Mouse (Mus musculus): ENCODE measurements around the gene Kcna2. TPM values are rescaled to one million over a fixed set of nuclear protein-coding genes. Genes with fewer than 3 reads are reported as not detected.

Gene Kcna2
- 100 to 1,000 TPM; 140 to 147 TPM for total RNA-seq (2021)

DNA sequence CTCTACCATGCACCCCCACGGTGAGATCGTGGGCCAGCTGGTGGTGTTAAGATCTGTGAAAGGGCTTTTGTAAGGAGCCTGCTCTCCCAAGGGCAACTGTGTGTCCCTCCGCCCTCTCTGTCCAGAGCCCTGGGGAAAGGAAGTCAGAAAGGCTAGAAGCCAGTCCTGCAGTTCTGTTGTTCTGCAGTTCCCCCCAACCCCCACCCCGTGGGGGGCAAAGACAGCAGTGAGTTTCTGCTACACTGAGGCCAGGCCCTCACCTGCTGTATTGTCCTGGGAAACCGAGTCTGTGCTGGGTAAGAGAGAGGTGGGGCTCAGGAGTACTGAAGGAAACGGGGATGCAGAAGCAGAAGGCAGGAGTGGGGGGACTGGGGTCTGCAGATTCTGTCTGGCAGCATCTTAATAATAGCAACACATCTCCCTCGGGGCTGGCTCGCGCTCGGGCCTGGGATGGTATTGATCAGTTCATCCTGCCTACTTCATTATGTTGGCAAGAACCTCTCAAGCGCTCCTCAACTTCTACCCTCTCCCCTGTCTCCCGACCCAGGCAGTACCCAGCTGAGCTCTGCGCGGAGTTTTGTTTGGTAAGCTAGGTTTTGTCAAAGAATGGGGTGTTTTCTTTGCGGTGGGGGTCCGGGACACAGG lies at the start of gene Kcna2:
Kcna2 (plus strand) TSS at position 336 of the 645 bp plus-strand sequence.
- DNase-seq (ENCODE audit: low spot score in 2 of 2): peak in 1 of 2 experiments; percentile 39
- intact Hi-C loops (cut with DNase I): loop anchor here (10.0 kb wide), 1 partner anchor 354 kb away; the partner anchor contains the start of gene Kcnc4

DNA sequence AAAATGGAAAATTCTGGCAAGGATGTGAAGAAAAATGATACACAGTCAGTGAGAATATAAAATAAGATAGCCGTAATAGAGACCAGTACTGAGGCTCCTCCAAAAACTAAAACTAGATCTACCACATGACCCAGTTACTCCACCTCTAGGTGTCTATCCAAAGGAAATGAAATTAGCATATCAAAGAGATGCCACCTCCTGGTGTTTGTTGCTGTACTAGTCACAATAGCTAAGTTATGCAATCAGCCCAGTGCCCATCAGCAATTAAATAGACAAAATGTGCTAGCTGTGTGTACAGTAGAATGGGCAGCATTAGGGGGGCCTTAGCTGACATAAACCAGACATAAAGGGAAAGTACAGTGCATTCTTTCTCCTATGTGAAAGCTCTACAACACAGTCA lies 39.5 kb upstream of the Kcna2 start:
- DNase-seq (ENCODE audit: low spot score in 2 of 2): no peak
- intact Hi-C loops (cut with DNase I): no loop called here

DNA sequence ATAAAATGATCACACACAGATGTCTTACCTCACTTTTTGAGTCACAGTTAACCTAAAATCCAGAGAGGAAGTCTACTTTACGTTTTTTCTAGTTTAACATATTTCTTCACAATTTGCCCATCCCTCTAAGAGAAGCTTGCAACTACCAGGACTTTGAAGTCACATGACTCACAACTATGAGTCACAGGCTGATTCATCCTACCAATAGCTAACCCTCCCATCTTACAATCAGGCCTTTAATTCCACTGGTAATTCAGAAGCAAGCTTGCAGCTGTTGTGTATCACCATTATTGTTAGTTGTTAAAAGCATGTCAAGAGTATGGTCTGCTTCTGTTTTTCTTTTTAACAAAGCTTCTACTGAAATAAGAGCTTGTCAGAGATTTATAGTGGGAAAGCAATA lies 38.2 kb upstream of the Kcna2 start:
- DNase-seq (ENCODE audit: low spot score in 2 of 2): peak in 1 of 2 experiments; percentile 53

DNA sequence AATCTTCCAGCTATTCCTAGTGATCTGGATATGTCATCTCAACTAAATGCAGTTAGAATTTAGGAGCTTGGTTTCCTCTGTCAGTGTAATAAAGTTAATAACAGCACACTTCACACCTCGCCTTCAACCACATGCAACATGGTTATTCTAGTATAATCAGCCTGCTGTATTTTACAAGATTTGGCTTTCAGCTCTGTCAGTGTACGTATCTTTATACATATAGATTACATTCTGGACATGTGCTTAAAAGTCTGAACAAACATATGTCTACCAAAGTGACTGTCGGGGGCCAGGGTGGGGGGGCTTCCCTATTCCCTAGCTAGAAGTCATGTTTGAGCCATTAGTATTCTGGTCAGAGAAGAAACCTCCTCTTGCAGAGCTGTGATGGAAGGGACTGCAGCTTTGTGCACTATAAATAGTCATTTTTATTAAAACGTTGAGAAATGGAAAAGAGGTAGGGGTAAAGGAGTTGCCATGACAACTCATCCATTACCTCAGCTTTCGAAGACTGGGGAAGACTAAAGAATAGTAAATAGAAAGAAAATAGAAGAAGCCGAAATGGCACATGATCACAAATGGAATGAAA lies 35.3 kb upstream of the Kcna2 start:
- intact Hi-C loops (cut with DNase I): no loop called here

More for the DNA sequence above, 38.2 kb upstream of the Kcna2 start:
- intact Hi-C loops (cut with DNase I): no loop called here

DNA sequence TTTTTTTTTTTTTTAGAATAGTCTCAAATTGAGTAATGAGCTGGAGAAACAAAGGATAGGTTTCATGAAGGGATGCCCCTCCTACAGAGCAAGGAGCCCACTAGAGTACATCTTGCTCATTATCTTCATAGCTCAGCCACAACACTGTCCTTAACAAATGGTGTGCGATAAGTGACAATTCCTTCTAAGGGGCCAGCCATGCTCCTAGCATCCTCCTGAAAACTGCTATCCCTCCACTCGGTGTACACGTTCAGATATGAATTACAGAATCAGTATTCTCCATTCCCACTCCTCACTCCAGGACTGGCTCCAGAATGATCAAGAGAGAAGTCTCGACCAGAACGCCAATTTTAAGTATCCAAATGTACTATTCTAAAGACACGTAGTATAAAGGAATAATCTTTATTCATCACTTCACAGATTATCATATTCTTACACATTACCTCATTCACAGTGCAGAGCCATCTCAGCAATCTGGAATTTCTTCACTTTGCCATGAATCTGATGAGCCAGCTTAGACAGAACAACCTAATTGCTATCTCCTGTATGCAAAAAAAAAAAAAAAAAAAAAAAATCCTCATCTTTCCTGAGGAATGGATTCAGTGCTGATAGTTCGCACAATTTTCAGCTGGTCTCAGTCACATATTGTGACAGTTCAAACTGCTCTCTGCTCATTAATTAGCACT lies 34.6 kb upstream of the Kcna2 start:
- intact Hi-C loops (cut with DNase I): no loop called here
- DNase-seq (ENCODE audit: low spot score in 2 of 2): peak in 1 of 2 experiments; percentile 44

More for the DNA sequence above, 35.3 kb upstream of the Kcna2 start:
- no peak for DNase-seq (ENCODE audit: low spot score in 2 of 2)

DNA sequence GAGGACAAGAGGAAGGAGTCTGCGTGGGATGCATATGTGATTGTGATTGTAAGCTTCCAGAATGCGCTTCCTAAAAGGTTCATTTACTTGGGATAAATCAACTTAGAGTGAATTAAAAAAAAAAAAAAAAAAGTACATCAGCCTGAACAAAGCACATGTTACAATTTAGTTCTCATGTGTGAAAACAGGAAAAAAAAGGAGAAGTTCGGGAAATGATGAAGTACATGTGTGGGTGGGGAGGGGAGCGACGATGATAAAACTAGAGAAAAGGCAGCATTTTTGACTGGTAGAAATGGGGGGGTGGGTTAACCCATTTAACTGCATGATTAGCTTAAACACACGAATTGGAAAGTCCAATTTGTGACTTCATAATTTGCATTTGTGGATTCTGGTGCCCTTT lies 33.7 kb upstream of the Kcna2 start:
- DNase-seq (ENCODE audit: low spot score in 2 of 2): no peak
- intact Hi-C loops (cut with DNase I): no loop called here

DNA sequence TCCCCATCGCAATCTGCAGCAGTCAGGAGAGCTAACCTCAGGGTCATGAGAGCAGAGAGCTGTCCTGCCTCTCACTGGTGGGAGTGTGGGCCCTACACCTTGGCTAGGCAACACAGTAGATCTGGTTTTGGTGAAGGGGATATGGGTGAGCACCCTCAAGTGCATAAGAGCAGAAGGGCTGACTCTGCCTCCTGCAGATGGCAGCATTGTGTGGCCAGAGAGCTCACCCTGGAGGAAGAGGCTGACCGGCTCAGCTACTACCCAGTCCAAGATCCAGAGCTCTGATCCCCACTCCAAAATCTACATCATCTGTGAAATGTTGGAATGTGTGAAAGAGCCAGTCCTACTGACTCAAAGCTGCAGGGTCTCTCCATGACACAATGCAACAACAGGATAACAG lies 27.1 kb upstream of the Kcna2 start:
- no peak for DNase-seq (ENCODE audit: low spot score in 2 of 2)
- intact Hi-C loops (cut with DNase I): no loop called here

DNA sequence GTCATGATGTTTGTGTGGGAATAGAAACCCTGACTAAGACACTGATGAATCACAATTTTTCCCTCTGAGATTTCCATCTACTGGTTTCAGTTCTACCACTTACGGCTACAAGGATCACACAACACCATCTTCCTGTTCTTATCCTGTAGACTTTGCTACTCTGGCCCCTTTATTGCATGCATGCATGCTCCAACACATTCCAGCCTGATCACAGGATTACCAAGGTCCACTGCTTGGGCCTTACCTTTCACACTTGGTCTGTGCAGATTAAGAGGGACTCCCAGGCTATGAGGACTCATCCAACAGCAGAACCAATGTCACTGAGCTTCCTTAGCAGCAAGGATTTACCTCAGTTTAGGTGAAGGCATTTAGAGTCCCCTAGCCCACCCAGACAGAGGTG lies 25.2 kb upstream of the Kcna2 start:
- intact Hi-C loops (cut with DNase I): no loop called here
- no peak for DNase-seq (ENCODE audit: low spot score in 2 of 2)

DNA sequence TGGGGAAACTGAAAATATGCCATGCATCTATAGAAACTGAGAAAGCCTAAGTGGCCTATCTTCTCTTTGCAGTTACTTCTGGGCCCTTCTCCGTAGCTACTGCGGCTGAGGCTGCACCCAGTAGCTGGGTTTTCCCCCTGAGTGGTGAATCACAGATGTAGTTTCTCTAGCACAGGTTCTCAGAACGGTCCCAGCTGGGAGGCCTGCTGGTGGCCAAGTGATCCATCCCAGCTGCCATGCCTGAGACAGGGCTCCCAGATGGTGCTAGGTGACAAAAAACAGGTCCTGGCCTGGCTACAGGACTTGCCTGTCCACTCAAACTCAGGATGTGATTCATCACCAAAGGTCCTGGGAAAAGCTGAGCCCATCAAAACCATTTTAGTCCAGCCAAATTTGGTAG lies 24.3 kb upstream of the Kcna2 start:
- DNase-seq (ENCODE audit: low spot score in 2 of 2): no peak
- intact Hi-C loops (cut with DNase I): no loop called here

DNA sequence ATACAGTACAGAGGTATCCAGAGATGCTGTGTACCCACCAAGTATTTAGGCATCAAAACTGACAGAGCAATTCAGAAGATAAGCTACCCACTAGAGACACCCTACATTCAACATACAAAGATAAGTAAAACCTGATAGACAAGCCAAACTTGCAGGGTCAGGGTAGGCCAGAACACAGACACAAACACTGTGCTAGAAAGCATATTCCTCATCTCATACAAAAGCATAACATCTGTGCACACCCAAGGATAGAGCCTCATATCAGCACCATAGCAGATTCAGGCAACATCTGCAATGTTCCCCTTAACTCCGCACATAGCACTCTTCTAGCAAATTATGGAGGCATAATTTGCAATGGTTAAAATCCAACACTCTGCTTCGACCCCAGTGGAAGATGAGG lies 23.8 kb upstream of the Kcna2 start:
- intact Hi-C loops (cut with DNase I): no loop called here

DNA sequence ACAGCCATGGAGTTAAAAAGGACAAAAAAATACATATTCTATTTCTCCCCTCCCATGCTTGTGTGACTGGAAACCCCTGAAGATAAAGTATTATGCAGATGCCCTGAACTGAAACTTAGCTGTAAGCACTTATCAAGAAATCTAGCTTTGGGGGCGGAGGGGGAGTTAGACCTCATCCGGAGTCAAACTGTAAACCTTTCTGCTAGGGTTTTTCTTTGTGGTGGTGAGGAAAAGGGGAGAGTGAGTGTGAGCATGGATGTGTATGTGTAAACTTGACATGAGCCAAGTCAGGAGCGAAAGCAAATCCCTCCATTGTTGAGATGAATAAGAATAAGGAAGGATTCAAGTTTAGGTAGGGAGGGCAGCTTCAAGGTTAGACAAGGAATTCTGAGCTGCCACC lies 20.1 kb upstream of the Kcna2 start:
- DNase-seq (ENCODE audit: low spot score in 2 of 2): no peak
- intact Hi-C loops (cut with DNase I): loop anchor here (1.0 kb wide), 2 partner anchors 141 to 178 kb away; no protein-coding TSS in a partner anchor

More for the DNA sequence above, 23.8 kb upstream of the Kcna2 start:
- no peak for DNase-seq (ENCODE audit: low spot score in 2 of 2)

DNA sequence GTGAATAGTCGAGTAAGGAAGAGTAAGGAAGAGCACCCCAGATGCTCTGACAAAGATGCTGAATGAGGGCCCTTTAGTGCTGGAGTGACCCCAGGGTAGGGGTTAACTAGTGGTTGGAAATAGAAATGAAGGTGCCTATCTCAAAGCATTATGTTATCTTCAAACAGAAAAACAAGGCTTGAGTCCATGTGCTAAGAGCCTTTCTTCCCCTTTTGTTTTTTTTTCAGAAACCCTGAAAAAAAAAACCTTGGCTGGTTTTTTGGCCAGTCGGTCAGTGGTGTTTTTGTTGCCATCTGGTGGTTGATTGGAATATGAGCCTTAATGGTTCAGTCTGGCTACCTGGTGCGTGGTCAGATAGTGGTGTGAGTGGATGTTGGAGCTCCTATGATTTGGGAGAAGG lies 19.7 kb upstream of the Kcna2 start:
- intact Hi-C loops (cut with DNase I): loop anchor here (1.0 kb wide), 2 partner anchors 141 to 178 kb away; no protein-coding TSS in a partner anchor
- DNase-seq (ENCODE audit: low spot score in 2 of 2): peak; percentile 34 to 59

DNA sequence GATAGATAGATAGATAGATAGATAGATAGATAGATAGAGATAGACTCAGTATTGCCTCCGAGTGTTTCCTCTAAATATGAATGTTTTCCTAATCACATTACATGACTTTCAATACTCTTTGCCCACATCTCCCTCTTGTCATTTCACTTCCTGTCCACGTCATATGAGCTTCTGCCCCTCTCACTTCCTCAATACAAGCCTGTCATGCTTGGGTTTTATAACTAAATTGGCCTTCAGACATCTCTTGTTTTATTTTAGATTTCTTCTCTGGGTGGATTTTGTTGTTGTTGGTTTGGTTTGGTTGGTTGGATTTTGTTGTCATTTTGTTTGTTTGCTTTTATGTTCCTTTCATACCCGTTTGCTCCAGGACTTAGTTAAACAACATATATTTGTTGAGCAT lies 16.4 kb upstream of the Kcna2 start:
- no peak for DNase-seq (ENCODE audit: low spot score in 2 of 2)
- intact Hi-C loops (cut with DNase I): no loop called here

DNA sequence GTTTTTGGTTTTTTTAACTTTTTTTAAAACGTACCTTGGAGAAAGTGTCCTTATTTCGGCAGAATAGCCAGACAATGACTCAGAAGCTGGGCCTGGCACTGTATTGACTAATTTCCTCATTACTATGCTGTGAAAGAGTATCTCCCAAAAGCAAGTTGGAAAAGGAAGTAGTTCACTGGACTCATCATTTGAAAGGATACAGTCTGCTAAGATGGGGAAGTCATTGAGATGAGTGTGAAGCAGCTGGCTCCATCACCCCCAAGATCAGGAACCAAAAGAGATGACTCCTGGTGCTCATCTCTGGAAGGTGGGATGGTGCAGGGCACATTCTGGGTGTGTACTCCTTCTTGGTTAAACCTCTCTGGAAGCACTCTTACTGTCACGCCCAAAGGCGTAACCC lies 13.5 kb upstream of the Kcna2 start:
- DNase-seq (ENCODE audit: low spot score in 2 of 2): no peak

DNA sequence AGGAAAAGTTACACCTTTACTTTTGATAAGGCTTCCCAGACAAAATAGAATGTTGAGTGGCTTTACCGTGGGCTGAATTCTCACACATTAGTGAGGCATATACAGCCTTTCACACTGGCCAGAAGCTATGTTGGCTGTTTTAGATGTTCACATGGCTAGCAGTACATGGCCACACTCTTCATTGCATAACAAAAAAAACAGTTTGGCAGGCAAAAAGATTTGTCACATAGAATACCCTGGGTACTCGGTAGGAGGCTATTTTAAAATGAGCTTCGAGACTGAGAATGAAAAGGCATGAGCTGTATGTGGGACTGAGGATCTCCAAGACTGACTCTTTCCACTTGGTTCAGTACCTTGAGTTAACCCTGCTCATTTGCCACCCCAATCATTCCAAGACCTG lies 12.1 kb upstream of the Kcna2 start:
- intact Hi-C loops (cut with DNase I): no loop called here

More for the DNA sequence above, 13.5 kb upstream of the Kcna2 start:
- intact Hi-C loops (cut with DNase I): no loop called here

DNA sequence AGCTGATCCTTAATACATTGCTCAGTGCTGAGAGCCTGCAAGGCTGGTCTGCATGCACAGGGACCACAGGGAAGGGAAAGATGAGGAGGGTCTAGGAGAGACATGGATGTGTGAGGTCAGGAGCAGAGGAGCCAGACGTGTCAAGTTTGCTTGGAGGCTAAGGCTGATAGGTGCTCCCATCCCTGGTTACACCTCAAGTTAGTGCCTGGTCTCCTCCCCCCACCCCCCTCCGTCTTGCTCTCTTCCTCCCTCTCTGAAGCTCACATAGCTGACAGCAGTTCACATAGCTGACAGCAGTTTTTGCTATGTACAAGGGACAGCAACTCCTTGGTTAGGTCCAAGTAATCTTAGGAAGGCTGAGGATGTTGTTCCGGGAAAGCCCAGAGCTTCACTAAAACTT lies 11.5 kb upstream of the Kcna2 start:
- intact Hi-C loops (cut with DNase I): no loop called here
- no peak for DNase-seq (ENCODE audit: low spot score in 2 of 2)

More for the DNA sequence above, 12.1 kb upstream of the Kcna2 start:
- DNase-seq (ENCODE audit: low spot score in 2 of 2): peak in 1 of 2 experiments; percentile 79

DNA sequence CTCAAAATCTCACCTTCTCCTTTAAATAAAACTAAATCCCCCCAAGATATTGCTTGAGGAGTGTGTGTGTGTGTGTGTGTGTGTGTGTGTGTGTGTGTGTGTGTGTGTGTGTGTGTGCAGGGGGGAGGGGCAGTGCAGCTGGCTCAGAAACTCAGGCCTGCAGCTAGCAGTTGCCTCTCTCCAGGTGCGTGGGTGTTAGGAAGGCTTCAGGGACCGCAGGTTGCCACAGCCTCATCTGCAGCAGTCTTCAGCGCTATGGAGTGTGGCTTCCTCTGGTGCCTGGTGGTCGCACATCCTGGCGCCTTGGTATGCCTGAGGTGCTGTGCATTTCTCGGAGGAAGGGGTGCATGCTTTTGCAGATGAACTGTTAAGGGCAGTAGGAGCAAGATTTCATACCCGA lies 10.9 kb upstream of the Kcna2 start:
- intact Hi-C loops (cut with DNase I): loop anchor here (5.0 kb wide), 1 partner anchor 187 kb away; the partner anchor contains the start of gene Lamtor5
- DNase-seq (ENCODE audit: low spot score in 2 of 2): no peak

DNA sequence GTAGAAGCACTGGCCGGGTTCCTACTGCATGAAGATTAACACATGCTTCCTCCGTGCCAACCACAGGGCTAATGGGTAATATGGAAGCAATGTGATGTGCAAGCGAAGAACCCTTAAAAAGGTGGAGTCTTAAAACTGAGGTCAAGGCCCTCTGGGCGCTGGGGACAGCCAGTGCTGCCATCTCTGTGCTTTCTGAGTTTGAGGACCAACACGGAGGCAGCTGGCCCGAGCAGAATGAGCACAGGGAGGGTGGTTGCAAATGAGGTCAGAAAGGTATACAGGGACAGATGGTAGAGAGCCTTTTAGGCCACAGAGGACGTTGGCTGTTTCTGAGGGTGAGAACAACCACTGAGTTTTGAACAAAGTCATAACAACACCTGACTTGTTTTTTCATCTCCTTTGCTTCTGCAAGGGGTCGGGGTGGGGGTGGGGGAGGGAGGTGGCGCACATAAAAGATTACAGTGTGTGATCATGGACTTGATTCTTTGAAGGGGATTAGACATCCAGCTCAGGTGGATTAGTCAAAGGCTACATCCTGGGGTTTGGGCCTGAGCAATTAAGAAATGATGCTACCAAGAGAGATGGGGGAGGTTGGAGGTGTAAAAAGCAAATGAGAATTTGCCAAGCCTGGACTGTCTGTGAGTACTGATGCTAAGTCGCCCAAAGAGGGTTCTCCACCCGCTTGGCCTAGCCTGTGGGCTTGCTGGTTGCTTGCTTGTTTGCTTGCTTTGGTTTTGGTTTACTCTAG lies 10.4 kb upstream of the Kcna2 start:
- no peak for DNase-seq (ENCODE audit: low spot score in 2 of 2)
- intact Hi-C loops (cut with DNase I): loop anchor here (5.0 kb wide), 1 partner anchor 187 kb away; the partner anchor contains the start of gene Lamtor5

DNA sequence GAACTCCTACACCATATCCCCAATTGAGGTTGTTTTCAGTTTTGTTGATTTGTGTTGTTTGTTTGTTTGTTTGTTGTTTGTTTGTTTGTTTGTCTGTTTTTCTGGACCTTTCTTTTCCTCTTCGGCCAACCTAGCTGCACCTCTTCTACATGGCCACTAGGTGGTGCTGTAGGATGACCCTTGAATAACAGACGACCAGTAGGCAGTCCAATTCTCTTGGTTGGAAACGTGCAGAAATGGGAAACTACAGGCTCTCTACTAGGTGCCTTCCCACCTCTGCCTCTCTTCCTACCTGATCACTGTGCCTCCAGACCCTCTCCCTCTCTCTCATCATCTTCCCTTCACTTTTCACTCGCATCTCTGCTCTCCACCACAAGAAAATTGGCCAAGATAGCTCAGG lies 6.9 kb upstream of the Kcna2 start:
- intact Hi-C loops (cut with DNase I): loop anchor here (1.0 to 5.0 kb wide), 3 partner anchors 67 to 183 kb away; partner anchors contain the start of gene Lamtor5
- DNase-seq (ENCODE audit: low spot score in 2 of 2): peak; percentile 71 to 72

DNA sequence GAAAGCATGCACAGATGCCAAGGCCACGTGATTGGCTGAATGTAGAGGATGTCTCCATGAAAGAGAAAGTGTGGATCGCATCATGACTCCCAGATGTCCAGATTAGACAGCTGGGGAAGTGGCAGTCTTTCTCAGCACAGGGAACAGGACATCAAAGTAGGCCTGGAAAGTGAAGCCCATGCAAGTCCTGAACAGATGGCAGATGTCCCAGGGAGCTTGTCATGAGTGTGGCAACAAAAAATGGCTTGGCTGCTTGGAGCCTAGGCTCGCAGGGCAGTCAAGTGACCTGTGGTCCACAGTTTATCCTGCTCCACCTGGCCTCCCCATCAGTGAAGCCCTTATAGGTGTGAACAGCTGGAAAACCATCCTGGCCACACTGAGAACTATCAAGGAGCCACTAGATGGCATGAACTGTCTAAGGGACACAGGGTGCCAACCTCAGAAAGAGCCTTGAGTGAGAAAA lies 4.6 kb upstream of the Kcna2 start:
- DNase-seq (ENCODE audit: low spot score in 2 of 2): no peak
- intact Hi-C loops (cut with DNase I): no loop called here

All from left cerebral cortex, postnatal 25 days (tissue).